Mouse (Mus musculus): ENCODE measurements at regions not wholly inside any gene's neighbourhood (a gene's known extent, or its start where the extent isn't known, plus 50 kb on each side); places are given as distances from the start of the nearest gene placed in this dataset.
"Not testable (repeated sequence)": the region's sequence is repeated elsewhere in the genome, so short reads cannot be mapped to it uniquely, and the experiment has no call there.

DNA sequence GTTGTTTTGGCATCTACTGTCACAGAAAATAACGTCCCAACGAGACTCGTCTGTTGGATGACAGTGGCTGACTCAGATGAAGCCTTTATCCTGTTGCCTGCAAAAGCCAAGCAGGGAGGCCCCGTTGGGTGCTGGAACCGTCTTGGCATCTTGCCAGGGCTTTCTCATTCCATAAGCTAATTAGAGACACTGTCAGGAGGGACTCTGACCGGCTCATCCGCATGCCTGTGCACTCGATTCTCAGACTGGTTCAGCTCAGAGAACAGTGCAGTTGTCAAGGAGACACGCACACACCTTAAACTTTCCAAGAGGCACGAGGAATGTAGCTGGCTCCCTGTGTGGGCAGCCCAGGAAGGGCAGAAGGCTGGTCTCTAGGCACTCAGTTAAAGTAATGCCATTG lies 169.0 kb upstream of the Sulf2 start:
- DNase-seq (ENCODE audit: low spot score), result no peak

DNA sequence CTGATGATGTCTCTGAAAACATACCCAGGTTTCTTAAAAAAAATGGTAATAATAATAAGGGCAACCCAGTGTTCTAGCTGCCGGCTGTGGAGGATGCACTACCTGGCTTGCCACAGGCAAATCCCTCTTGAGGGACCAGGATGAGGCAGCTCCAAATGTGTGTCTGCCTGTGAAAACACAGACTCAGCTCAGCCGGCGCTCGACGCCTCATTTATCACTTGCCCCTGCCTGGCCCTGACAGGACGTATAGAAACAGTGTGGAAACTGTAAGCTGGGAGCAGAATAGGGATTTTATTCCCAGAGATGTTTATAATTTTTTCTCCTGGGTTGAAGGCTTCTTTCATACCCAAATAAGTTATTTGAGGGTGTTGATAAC lies 167.2 kb upstream of the Sulf2 start:
- no peak for DNase-seq (ENCODE audit: low spot score)

DNA sequence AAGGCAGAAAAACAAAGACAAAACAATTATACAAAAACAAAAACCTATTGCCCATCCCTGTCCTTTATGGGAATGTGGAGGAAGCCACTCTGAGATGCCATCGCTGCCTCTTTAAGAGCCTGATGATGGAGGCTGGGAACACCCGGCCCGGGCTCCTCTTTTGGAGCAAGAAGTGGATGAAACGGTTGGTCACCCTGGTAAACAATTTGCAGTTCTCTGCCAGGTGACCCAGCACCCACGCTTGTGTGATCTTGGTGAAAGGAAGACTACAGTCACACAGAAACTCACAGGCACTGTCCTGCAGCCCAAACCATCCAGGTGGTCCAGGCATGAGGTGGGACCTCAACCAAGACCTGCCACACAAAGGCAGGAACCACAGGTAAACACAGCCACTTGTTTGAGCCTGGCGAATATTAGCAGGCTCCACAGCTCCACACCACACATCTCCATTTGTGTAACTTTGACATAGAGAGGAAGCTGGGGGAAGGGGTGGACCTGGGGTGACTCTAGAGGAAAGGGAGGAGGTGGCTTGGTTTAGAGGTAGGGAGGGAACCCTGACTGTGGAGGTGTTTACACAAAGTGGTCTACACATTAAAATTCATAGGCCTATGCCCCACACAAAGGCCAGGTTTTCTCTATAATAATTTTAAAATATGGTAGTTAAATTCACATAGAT lies 166.7 kb upstream of the Sulf2 start:
- no peak for DNase-seq (ENCODE audit: low spot score)

DNA sequence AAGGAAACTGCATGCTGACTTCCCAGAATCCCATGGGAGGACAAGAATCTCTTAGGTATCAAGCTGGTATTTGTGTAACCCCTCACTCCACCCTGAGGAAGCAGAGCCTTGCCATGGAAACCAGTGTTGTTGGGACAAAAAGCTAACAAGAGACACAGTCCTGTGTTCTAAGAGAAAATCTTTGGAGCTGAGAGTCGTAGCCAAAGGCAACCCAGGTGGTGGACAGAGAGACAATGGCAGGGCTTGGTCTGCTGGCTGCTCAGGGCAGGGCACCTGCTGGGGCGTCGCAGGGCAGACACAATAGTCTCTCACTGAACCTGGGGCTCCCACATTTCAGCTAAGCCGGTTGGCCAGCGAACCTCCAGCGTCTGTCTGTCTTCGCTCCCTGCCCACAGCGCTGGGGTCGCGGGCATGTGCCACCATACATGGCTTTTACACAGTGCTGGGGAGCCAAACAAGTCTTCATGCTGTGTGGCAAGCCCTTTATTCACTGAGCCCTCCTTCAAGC lies 161.0 kb upstream of the Sulf2 start:
- no peak for DNase-seq (ENCODE audit: low spot score)

DNA sequence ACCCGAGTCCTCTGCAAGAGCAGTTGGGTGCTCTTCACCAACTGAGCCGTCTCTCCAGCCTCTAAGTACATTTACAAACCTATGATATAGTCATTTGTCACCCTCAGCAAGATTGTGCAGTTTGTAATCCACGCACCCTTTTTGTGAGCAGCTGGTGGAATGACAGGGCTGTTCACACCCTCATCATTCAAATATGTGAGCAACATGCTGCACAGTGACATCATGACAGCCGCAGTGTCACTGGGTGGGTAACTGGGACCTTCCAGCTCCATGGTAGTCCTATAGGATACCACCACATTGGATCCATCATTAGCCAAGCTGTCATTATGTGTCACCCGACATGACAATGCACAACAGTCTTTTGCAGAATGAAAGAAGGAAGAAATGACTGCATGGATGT lies 155.0 kb upstream of the Sulf2 start:
- no peak for DNase-seq (ENCODE audit: low spot score)

DNA sequence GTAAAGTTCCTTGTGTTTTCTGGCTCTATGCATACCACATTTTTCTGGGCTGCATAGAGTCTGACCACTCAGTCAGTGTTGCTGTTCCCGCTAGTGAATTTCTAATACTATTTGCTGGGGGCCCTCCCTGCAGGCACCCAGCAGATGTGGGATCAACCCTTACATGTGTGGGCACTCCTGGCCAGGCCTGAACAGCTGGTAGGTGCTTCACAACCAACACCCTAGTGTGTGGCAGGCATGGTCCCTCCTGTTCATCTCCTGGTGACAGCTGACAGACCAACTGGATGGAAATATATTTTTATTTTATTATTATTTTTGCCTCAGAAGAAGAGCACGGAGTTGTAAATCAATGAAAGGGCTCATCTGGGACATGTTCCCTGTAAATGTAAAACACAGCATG lies 154.4 kb upstream of the Sulf2 start:
- no peak for DNase-seq (ENCODE audit: low spot score)

DNA sequence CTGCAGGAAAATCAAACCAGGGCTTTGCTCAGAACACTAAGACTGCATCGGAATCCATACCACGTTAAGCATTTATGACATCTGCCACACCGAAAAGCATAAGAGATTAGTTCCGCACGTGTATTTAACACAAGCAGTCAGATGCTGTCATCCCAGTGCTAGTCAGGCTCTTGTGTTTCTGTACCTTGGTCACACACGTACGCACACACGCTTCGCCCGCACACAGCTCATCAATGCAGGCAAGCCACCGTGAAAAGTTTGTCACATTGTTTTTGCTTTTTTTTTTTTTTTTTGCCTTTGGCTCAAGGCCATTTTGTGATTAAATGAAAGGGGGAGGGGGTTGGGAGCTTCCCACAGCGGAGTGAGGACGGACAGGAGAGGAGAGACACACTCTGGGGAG lies 152.1 kb upstream of the Sulf2 start:
- no peak for DNase-seq (ENCODE audit: low spot score)

DNA sequence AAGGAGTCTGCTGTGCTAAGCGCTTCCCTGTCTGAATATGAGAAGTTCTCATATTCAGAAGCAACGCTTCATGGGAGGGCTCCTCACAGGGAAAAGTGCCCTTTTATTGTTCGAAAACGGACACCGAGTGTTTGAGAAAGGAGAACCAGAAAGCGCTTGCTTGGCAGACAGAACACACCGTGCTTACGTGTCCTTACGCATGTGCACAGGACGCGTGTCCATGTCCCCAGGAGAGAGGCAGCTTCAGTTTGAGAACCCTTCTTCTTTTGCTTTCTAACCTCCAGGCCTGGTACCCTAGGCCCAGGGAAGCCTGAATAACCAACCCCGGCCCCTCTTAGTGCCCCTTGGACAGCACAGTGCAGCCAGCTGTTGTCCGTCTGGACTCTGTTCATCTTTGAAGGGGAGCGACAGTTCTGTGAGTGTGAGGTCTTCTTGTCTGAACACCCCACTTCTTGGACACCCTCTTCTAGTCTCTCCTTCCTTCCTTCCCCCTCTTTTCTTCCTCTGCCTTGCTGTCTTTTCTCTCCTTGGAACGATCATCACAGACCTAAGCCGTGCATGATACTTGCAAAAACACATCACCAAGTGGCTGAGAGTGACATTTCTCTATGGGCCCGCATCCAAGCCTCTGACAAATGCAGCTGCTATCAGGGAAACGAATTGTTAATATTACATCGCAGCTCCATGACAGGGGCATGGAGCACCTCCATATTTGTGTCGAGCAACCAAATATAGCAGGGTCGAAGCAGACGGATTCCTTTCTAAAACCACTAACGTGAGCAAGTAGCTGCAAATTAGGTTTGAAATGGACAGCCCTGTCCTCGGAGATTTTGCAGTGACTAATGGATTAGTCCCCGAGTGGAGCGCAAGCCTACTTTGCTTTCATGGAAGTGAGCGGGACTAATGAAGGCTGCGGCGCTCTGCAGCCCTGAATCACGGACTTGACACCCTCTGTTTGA lies 149.9 kb upstream of the Sulf2 start:
- no peak for DNase-seq (ENCODE audit: low spot score)

DNA sequence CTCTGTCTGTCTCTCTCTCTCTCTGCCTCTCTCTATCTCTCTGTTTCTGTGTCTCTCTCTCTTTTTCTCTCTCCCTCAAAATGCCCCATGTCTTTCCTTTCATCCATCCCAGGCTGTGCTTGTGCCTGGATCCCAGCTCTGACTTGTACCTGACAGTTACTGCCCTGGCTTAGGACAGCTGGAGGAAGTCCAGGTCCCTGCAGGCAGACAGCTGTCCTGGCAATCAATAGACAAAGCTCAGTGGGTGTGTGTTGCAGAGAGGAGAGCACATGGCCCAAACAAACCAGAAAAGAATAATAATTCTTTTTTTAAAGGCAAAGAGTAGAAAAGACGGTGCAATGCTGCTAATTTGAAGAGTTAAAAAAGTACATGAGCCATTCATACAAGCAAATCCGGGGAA lies 148.4 kb upstream of the Sulf2 start:
- peak; percentile 20 for DNase-seq (ENCODE audit: low spot score)

DNA sequence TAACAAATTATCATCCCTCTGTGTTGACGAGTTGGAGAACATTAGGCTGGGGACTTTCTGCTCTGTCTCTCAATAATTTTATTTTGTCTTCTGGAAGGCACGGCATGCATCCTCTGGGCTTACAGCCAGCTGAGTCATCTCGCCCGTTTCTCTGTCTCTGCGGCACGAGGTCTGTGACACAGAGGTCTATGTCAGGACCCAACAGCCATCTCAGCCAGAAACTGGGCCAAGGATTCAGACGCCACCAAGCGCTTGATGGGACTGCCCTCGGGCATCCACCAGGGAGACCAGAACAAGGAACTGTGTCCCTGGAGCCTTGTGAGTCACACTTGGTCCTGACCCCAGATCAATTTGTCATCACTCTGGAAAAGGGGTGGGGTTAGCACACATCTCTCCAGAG lies 145.7 kb upstream of the Sulf2 start:
- DNase-seq (ENCODE audit: low spot score), result peak; percentile 78

DNA sequence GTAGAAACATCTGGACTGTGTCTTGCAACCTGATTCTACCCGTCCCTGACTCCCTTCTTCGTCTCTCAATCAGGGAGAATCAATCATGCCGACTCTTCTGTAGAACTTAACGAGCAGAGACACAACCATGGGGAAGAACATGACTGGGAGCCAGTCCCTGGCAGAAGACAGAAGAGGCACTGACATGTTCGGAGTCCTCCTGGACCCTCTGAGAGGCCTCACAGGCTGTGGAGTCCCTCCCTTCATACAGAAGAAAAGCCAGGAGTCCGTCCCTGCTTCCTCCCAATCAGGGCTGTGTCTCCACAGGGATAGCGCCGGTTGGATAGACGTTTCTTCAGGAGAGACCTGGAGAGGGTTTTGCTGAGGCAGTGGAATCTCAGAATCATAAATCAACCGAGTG lies 139.2 kb upstream of the Sulf2 start:
- DNase-seq (ENCODE audit: low spot score), result no peak

DNA sequence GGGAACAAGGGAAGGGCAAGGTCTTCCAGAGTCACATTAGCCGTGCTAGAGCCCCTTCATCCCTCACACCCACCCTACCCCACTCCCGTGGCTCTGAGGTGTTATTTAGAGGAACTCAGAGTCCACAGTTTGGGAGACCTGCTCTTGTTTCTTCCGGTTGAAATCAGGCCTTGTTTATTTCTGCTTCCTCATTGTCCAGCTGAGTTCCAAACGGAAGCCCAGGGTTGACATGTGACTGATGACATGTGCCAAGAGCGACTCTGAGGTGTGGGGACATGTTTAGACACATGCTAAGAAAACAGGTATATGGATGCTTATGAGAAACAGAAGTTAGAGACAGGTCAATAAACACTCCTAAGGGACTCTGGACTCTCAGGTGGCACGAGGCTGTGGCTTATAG lies 137.5 kb upstream of the Sulf2 start:
- DNase-seq (ENCODE audit: low spot score), result no peak

DNA sequence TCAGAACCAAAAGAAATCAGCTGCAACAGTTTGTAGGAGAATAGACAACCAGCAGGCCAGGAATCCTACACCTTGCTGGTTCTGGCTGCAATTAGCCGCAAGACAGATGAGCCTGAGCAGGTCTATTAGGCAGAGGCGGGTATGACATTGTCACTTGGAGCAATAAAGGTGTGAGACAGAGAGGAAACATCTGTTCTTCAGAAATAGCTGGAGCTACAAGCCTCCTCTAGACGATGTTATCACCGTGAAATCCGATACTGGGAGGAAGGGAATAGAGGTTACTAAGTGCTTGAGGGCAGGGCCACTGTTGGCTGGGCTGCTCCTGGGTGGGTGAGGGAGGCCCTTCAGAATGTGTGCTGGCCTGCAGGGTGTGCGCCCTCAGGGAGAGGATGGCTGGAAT lies 135.8 kb upstream of the Sulf2 start:
- no peak for DNase-seq (ENCODE audit: low spot score)

DNA sequence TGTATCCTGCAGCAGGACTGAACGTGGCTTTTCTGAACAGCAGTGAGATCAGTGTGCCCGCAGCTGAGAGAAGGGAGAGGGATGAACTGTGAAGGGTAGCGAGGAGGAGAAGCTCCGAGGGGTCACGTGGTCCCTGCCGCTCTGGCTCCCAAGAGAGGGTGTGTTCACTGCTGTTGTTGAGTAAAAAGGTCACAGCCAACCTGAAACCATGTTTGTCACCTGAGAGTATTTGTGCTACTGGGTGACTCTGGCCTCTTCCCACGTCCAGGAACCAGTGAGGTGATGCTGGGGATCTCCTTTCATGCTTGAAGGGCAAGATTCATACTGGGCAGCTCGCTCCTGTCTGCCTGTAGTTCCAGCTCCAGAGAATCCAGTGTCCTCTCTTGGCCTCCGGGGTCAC lies 135.4 kb upstream of the Sulf2 start:
- no peak for DNase-seq (ENCODE audit: low spot score)

DNA sequence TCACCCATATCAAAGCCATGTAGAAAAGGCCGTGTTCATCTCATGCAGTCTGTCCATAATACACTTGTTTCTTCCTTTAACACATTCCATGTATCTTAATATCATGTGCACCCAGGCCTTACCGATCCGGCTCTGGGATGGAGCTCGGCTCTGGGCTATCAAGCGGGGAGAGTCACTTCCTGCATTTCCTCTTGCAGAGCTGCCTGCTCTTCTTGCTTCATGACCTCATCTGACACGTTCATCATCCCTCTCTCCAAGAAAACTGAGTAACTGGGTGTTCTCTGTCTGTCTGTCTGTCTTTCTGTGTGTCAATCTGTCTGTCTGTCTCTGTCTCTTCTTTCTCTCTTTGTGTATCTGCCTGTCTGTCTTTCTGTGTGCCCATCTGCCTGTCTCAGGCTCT lies 133.7 kb upstream of the Sulf2 start:
- DNase-seq (ENCODE audit: low spot score), result no peak

DNA sequence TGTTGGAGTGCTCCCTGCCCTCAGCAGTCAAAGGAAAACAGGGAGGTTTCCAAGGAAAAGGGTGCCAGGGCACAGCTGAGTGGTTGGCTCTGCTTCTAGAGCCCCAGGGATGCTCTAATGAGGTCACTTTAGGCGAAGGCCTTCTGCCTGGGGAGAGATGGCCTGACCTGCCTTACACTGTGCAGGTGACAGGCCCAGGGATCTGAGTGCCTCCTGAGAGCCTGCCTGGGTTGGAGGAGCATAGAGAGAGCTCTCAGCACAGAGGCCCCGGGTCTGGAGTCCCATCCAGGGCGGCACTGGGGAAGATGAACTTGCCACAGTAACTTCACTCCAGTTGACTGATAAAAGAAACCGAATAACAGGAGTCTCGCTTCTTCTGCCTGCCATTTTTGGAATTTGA lies 125.7 kb upstream of the Sulf2 start:
- not testable (repeated sequence) for DNase-seq (ENCODE audit: low spot score)

DNA sequence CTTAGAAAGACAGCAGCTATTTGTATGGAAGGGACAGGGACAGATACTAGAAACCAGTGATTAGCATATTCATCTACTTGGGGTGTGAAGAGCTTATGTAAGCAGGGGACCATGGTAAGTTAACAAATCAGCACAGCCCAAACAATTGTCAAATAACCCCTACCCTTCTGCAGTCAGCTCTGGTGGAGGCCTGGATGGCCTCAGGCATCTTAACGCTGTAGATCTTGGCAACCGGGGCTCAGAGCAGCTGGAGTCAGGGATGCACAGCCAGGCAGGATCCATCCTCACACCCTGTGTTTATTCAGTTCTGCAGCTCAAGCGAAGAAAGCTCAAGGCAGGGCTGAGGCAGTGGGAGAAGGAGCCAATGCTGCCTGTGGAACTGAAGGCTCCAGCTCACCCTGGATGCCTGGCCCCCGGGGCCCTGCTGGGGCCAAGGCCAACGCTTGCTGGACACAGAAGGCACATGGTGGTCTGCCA lies 125.2 kb upstream of the Sulf2 start:
- DNase-seq (ENCODE audit: low spot score), result no peak

DNA sequence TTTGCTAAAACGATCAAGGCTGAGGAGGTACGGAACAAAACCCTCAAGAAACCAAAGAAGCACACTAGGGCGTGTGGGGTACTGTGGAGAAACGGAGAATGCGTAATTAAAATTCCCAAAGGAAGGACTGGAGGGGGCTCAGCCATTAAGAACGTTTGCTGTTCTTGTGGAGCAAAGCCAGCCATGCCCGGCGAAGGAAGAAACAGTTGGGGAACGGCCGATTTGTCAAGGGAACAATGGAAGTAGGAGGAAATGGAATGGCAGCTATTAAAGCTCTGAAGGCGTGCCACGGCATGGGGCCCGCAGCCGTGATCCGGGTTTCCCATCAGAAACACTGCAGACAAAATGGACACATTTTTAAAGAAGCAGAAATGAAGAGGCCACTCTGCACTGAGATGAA lies 124.2 kb upstream of the Sulf2 start:
- no peak for DNase-seq (ENCODE audit: low spot score)

DNA sequence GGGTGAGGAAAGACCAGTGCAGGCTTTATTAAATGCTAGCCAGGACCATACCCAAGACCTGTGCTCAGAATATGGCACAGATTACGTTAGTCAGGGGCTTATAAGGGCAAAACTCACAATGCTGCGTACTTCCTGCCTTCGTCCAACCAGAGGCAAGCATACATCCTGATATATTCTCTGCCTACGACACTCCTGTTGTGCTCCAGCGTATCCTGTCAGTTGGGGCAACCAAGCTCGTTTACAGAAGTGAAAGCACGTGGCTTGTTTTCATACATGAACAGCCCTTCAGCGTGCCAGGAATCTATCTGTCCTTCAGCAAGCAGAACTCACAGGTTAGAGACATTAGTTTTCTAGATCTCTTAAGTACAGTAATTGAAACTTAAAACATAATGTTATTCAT lies 119.9 kb upstream of the Sulf2 start:
- no peak for DNase-seq (ENCODE audit: low spot score)

DNA sequence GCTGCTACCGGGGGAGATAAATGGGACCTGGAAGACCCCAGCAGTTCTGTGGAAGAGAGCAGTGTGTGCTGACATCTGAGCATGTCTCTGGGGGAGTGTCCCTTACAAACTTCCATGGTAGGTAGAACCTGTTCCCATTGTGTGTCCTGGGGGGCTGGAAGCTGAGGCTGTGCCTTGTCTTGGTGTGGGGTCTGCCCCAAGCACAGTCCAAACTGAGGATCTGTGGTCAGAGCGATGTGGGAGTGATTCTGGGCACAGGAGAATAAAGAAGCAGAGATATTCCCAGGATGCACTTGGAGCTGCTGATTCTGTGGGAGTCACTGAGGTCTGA lies 118.5 kb upstream of the Sulf2 start:
- no peak for DNase-seq (ENCODE audit: low spot score)

DNA sequence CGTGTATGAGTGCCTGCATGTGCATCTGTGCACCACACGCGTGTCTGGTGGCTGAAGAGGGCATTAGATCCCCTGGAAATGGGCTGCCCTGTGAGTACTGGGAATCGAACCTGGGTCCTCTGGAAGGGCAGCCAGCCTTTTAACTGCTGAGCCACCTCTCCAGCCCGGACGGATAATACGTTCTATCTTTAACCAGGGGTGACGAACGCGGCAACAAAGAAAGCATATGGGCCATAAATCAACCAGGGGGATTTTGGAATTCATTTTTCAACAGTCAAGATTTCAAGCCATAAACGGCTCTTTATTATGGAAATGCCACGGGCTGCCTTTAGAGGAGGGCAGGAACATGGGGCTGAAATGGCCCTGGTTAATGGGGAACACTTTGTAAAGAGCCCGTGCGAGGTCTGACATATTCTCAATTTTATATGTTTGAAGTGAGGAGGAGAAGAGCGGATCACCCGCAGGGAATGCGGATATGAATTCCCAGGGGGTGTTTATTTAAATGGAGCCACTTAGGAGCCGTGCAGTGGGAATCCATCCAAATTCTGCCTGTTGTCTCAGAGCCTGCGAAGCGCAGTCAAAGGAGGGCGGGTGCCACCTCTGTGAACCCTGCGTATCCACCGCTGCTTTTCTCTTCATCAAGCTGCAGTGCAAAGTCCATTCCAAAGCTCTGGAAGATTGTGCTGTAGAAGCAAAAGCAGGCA lies 118.0 kb upstream of the Sulf2 start:
- no peak for DNase-seq (ENCODE audit: low spot score)

DNA sequence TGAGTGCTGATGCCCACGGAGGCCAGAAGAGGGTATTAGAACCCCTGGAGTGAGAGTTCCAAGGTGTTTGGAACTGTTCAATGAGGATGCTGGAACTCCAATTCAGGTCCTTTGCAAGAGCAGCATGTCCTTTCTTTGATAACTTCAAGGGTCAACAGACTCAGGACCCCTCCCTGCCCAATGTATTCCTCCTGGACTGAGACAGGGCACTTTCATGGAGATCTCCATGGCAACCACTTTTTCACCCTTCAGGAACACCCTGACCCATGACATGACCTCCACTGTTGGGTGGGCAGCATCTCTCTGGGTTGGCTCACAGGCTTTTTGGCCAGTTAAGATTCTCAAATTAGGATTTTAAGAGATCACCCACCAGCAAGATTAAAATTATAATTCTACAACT lies 117.4 kb upstream of the Sulf2 start:
- no peak for DNase-seq (ENCODE audit: low spot score)

DNA sequence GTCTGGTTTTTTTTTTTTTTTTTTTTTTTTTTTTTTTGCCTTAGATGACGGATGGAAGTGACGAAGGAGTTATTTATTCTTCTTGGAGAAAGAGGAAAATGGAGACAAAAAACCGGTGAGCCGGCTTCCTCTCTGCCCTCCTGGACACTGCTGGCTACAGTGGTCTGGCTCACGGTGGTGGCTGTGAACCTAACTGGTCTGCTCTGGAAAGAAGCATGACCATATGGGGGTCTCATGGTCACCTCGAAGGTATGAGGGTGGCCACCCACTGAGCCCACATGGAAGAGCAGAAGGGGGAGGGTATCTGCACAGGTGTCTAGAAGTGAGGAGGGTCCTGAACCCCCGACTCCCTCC lies 116.7 kb upstream of the Sulf2 start:
- DNase-seq (ENCODE audit: low spot score), result no peak
